Mouse (Mus musculus) urinary bladder, postnatal 25 days (tissue): Measurements from ENCODE around the gene D130052B06Rik.

ENCODE experiments used
- DNase-seq: peaks from one replicate; pipeline ENCODE4 v3.0.0; 2022; ENCODE audit warnings: low spot score

D130052B06Rik gene

GRCm38 (mm10) chr11:33598986-33599385 lies at the start of gene D130052B06Rik:
Gene D130052B06Rik, plus strand, starts transcription at chr11:33599302.
- peak; percentile 14 for DNase-seq

GRCm38 (mm10) chr11:33550861-33551560 lies 48.1 kb upstream of the D130052B06Rik start:
- DNase-seq: no peak

- DNase-seq: no peak
Observed at GRCm38 (mm10) chr11:33554123-33554522, 45.0 kb upstream of the D130052B06Rik start.

GRCm38 (mm10) chr11:33563921-33564320 lies 35.2 kb upstream of the D130052B06Rik start:
- no peak for DNase-seq

- DNase-seq: no peak
Observed at GRCm38 (mm10) chr11:33570413-33570812, 28.7 kb upstream of the D130052B06Rik start.

- DNase-seq: no peak
Observed at GRCm38 (mm10) chr11:33574944-33575343, 24.2 kb upstream of the D130052B06Rik start.

GRCm38 (mm10) chr11:33578859-33579258 lies 20.2 kb upstream of the D130052B06Rik start, which contains the start of gene Gabrp:
Gene Gabrp, minus strand, starts transcription at chr11:33578959.
- DNase-seq: no peak

GRCm38 (mm10) chr11:33579621-33580020 lies 19.5 kb upstream of the D130052B06Rik start:
- no peak for DNase-seq

- no peak for DNase-seq
Observed at GRCm38 (mm10) chr11:33586614-33587013, 12.5 kb upstream of the D130052B06Rik start.

GRCm38 (mm10) chr11:33590771-33591170 lies 8.3 kb upstream of the D130052B06Rik start:
- no peak for DNase-seq

- no peak for DNase-seq
Observed at GRCm38 (mm10) chr11:33592826-33593225, 6.3 kb upstream of the D130052B06Rik start.

- no peak for DNase-seq
Observed at GRCm38 (mm10) chr11:33596655-33597054, 2.4 kb upstream of the D130052B06Rik start.

GRCm38 (mm10) chr11:33603174-33603573 lies 4.1 kb downstream of the D130052B06Rik start:
- DNase-seq: no peak

GRCm38 (mm10) chr11:33607784-33608183 lies 8.7 kb downstream of the D130052B06Rik start:
- DNase-seq: no peak

- DNase-seq: peak; percentile 65
Observed at GRCm38 (mm10) chr11:33614218-33614617, 15.1 kb downstream of the D130052B06Rik start.

GRCm38 (mm10) chr11:33627136-33627742 lies 28.1 kb downstream of the D130052B06Rik start:
- no peak for DNase-seq

GRCm38 (mm10) chr11:33637107-33637506 lies 38.0 kb downstream of the D130052B06Rik start:
- DNase-seq: no peak

GRCm38 (mm10) chr11:33649358-33649757 lies 50.3 kb downstream of the D130052B06Rik start:
- DNase-seq: no peak

- no peak for DNase-seq
Observed at GRCm38 (mm10) chr11:33654485-33654884, 55.4 kb downstream of the D130052B06Rik start.

GRCm38 (mm10) chr11:33655221-33655620 lies 56.1 kb downstream of the D130052B06Rik start:
- DNase-seq: no peak

- DNase-seq: no peak
Observed at GRCm38 (mm10) chr11:33655861-33656593, 56.9 kb downstream of the D130052B06Rik start.

- no peak for DNase-seq
Observed at GRCm38 (mm10) chr11:33660016-33660913, 61.2 kb downstream of the D130052B06Rik start.
